Mouse (Mus musculus) C2C12 (cell line): Measurements from ENCODE around the gene Tctex1d4.

Source experiments
- CTCF ChIP-seq: IDR thresholded peaks from one replicate; pipeline ENCODE4 v1.5.1; 2011; ENCODE audit not compliant: control insufficient read depth, insufficient read depth, insufficient read length
- FOSL1 ChIP-seq: IDR thresholded peaks from one replicate; pipeline ENCODE4 v1.8.0; 2011; ENCODE audit warnings: mild to moderate bottlenecking, low read length; ENCODE audit not compliant: poor library complexity, insufficient read depth, severe bottlenecking
- USF1 ChIP-seq: IDR thresholded peaks from one replicate; pipeline ENCODE4 v1.6.1; 2011; ENCODE audit warnings: low read depth, mild to moderate bottlenecking, control low read depth, moderate library complexity

DNA sequence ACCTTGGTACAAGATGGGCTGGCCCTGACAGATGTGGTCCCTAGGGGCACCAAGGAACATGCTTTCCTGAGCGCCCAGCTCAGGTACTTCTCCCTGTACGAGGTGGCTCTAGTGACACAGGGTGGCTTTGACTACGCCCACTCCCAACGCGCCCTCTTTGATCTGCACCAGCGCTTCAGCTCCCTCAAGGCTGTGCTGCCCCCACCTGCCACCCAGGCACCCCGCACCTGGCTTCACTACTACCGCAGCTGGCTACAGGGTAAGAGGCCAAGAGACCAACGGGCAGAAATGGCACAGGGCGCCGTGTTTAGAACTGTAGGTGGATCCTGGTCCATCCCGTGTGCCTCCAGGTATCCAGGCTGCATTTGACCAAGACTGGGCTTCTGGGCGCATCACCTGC is 16.3 kb upstream of the Tctex1d4 start:
- TF ChIP-seq CTCF, result no peak
- no peak for TF ChIP-seq USF1
- TF ChIP-seq FOSL1, result no peak
